Mouse (Mus musculus): Measurements from ENCODE around the gene Rptor.

The Rptor gene

GRCm38 (mm10) chr11:119817362-119817837 lies 214.7 kb downstream of the Rptor start:
- no peak for DNase-seq

- peak; percentile 55 to 58 for DNase-seq
Measured at GRCm38 (mm10) chr11:119817898-119818297, 215.2 kb downstream of the Rptor start.

- DNase-seq, result peak in 1 of 2 experiments; percentile 53
Measured at GRCm38 (mm10) chr11:119821514-119821913, 218.8 kb downstream of the Rptor start.

- DNase-seq, result peak; percentile 85 to 92
Measured at GRCm38 (mm10) chr11:119824072-119824649, 221.5 kb downstream of the Rptor start.

- peak; percentile 86 to 90 for DNase-seq
Measured at GRCm38 (mm10) chr11:119825783-119826182, 223.1 kb downstream of the Rptor start.

- DNase-seq, result no peak
Measured at GRCm38 (mm10) chr11:119826239-119826638, 223.5 kb downstream of the Rptor start.

GRCm38 (mm10) chr11:119829116-119829515 lies 226.4 kb downstream of the Rptor start:
- no peak for DNase-seq

- no peak for DNase-seq
Measured at GRCm38 (mm10) chr11:119831682-119832081, 229.0 kb downstream of the Rptor start.

- no peak for DNase-seq
Measured at GRCm38 (mm10) chr11:119833311-119833710, 230.6 kb downstream of the Rptor start.

- no peak for DNase-seq
Measured at GRCm38 (mm10) chr11:119833877-119834804, 231.4 kb downstream of the Rptor start.

- no peak for DNase-seq
Measured at GRCm38 (mm10) chr11:119836326-119836725, 233.6 kb downstream of the Rptor start.

- peak; percentile 82 to 89 for DNase-seq
Measured at GRCm38 (mm10) chr11:119837786-119838185, 235.1 kb downstream of the Rptor start.

GRCm38 (mm10) chr11:119839411-119840342 lies 237.0 kb downstream of the Rptor start:
- DNase-seq, result peak; percentile 79 to 82

GRCm38 (mm10) chr11:119846608-119847007 lies 243.9 kb downstream of the Rptor start:
- DNase-seq, result peak in 1 of 2 experiments; percentile 49

GRCm38 (mm10) chr11:119847076-119847475 lies 244.4 kb downstream of the Rptor start:
- no peak for DNase-seq

GRCm38 (mm10) chr11:119847569-119847968 lies 244.9 kb downstream of the Rptor start:
- DNase-seq, result peak; percentile 74 to 86

- DNase-seq, result no peak
Measured at GRCm38 (mm10) chr11:119848189-119848588, 245.5 kb downstream of the Rptor start.

GRCm38 (mm10) chr11:119855999-119856398 lies 253.3 kb downstream of the Rptor start:
- DNase-seq, result no peak

- DNase-seq, result no peak
Measured at GRCm38 (mm10) chr11:119862523-119863299, 260.0 kb downstream of the Rptor start.

GRCm38 (mm10) chr11:119863421-119863821 lies 260.7 kb downstream of the Rptor start:
- no peak for DNase-seq

- no peak for DNase-seq
Measured at GRCm38 (mm10) chr11:119866837-119867236, 264.1 kb downstream of the Rptor start.

- no peak for DNase-seq
Measured at GRCm38 (mm10) chr11:119868138-119868537, 265.4 kb downstream of the Rptor start.
